Mouse (Mus musculus) CH12F3 (cell line): ENCODE data around the gene Rbfox3.

Experiments used
- in situ Hi-C: fragments of 300-500 bp; cut with MboI; formaldehyde crosslinking; loops from 2 replicates; pipeline ENCODE4 v1.14.3; 2020; ENCODE audit warnings: low sequenced_read_pairs

Rbfox3 gene

DNA sequence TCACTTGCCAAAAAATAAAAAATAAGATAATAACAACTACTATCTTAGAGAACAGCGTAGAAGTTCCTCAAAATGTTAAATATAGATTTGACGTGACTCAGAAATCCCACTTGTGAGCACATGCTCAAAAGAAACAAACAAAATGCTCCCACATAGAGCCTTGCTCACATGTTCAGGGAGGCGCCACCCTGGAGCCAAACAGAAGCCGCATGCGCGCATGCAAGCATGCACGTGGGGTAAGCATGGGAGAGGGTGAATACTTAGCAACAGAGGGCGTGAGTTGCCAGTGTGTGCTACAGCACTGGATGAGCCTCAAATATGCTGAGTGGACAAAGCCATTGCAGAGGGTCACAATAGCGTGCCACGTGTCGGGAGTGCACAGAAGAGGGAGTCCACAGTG lies 454.5 kb downstream of the Rbfox3 start:
- in situ Hi-C loops, result no loop called here

DNA sequence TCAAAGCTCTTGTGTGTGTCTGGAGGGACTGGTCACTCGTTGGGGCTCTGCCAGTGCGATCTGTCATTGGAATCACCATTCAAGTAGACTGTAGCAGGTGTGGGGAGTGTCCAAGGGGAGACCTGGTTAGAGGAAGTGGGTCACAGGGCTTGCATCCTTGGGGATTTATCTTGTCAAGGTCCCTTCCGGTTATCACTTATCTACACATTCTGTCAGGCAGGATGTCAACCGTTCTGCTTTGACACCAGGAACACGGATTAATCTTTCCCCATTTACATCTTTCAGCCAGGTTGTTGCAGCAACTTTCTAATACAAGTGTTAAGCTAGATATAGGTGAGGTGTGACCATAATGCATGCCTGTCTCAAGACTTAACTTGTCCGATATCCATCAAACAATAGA lies 455.6 kb downstream of the Rbfox3 start:
- in situ Hi-C loops, result no loop called here

DNA sequence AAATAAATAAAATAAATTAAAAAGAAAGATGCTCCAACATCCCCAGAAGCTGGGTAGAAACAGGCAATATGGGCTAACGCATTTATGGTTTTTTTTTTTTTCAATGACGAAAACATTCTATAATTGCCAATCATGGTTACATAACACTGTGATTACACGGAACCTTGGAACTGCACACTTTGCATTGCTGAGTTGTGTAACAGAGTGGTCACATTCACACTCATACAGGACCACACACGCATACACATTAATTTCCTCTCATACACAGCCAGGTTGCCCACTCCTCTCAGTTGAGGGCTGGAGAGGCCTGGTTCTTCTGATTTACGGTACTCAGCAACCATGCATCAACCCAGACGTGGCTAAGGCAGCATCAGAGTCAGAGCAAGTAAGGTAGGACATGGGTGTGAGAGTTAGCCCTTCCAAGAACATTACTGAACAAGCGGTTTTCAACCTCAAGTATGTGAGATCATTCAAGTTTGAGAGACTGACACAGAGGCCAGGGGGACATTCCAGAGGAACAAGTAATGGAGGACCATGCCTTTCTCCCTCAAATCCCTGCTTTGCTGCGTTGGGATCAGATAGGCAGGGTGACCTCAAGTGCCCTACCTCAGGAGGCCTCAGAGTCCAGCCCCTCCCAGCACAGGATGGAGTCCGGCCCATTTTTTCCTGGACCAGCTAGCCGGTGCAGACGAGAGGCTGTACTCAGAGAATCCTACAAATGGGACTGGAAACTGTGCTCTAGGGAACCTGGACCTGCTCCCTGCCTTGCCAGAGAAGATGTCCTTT lies 457.3 kb downstream of the Rbfox3 start:
- in situ Hi-C loops, result no loop called here

DNA sequence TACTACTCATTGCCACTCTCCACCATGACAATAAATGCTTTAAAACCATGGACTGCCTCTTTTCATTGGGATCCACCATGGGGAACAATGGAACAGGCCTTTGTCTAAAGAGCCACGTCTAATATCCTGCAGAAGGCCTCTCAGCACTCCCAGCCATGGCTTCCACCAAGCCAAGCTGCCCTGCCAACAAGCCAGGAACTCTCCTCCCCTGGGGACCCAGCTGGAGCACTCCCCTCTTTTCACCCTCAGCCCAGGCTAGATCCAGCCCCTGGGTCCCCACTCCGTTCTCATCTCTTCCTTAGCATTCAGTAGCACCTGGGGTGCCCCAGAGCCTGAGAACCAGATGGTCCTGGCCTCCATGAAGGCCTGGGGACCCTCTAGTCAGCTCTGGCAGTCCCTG lies 458.4 kb downstream of the Rbfox3 start:
- in situ Hi-C loops, result no loop called here

GRCm38 (mm10) chr11:118451211-118451610 lies 460.2 kb downstream of the Rbfox3 start:
- in situ Hi-C loops, result no loop called here

DNA sequence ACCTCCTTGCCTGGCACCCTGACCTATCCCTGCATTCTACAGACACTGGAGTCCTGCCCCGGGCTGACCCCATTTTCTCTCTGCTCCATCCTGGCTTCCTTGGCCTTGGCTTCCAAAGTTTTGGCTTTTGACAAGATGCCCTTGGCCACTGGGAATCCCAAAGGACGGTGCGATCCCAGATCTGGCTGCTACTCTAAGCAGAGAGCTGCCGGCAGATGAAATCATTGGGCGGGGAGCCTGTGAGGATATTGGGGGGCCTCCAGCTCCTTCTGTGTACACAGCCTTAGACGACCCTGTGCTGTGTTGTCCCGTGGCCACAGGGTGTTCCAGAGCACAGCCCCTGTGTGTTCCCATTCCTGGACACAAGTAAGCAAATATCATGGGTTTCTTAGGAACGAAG lies 463.0 kb downstream of the Rbfox3 start:
- in situ Hi-C loops, result no loop called here

DNA sequence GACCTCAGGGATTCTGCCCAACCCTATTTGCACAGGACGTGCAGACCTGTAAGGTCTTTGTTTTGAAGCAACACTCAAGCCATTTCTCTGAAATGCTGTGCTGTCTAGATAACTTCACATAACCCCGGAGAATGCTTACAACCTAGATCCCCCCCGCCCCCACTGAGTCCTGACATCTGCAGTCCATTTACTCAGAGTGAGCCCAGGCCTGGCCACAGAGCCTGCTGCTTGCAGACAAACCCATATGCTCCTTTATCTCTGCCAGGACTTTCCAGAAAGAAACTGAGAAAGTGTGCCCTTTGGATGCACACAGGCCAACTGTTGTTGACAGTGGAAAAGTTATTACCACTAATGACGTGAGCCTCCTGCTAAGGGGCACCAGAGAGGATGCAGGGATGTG lies 464.1 kb downstream of the Rbfox3 start:
- in situ Hi-C loops, result no loop called here

- in situ Hi-C loops, result no loop called here
These were observed 465.6 kb downstream of the Rbfox3 start for GRCm38 (mm10) chr11:118445843-118446242.

DNA sequence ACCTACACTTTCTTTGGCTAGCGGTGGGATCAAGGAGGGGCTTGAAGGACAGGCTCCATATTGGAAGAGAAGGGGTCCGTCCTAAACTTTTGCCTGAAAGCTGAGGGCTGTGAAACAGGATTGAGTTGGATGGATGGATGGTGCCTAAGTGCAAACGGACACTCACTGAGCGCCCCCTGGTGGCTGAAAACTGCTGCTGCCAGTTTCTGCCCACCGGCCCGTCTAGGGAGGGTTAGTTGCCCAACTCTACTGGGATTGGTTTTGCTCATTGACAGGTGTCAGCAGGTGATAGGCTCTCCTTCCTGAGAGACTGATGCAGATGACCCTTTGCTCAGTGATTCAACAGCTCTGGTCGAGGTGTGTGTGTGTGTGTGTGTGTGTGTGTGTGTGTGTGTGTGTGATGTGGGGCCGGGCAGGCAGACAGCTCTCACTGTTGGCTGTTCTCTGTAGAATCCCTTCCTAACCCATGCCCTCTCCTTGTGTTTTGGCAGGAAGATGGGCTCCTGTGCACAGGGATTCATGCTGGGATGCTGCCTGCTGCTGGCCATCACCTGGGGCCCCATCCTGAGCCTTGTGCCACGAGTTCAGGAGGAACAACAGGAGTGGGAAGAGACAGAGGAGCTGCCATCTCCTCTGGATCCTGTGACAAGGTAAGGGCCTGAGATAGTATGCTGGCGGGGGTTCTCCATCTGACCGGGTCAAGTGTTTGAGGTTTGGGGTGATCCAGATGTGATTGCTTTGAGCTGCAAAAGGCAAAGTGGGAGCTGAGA lies 468.0 kb downstream of the Rbfox3 start:
- in situ Hi-C loops, result no loop called here

DNA sequence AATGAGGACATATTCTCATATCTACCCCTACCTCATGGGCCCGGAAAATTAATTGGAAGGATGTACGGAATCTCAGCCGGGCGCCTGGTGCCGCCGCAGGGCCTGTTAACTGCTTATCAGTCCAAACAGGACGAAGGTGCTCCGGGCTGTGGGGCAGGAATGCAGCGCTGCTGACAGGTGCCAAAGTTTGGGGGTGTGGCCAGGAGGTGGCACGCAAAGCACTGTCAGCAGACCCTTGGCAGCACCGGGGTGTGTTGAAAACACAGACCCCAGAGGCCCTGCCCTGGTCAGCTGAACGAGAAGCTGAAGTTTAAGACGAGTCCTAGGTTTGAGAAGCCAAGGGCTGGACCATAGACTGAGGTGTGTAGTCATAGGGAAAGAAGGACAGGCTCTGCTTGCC lies 468.7 kb downstream of the Rbfox3 start:
- in situ Hi-C loops, result no loop called here
